10 mouse cellular contexts compared by ENCODE assay signal in genomic region chr16:73530191-73530590, GRCm38 (mm10).
DNase-seq lines count a peak whose midpoint lies in the region; ATAC-seq lines count a peak whose summit lies in the region.
"Had no signal": no experiment of that assay in that cellular context is flagged by ENCODE, and none has a peak within 500 bp of the region (broad histone marks: within the 10 kb centered on the region; RNA-seq: fewer than 3 reads in every experiment).

No protein-coding gene starts in this region.

- H3K4me1 ChIP-seq in limb, embryonic 12.5 days (replicated peaks) = 0 out of 2 replicates have a peak, but pooled peaks cover 5% of the 10 kb centered on the region
- H3K4me1 ChIP-seq in stomach, embryonic 15.5 days = no peaks in the 10 kb centered on the region

- intact Hi-C loops in left cerebral cortex, postnatal 4 days (cut with DNase I) = no loop called here
- intact Hi-C loops in left cerebral cortex, postnatal 25 days (cut with DNase I) = no loop called here

- H3K4me2 ChIP-seq in limb, embryonic 12.5 days = peak overlapping the region; percentile 35
- peak overlapping the region; percentile 38; the same call in 1 of the 2 replicates for H3K4me2 ChIP-seq in stomach, embryonic 15.5 days

- no peaks in the 10 kb centered on the region for H3K9me3 ChIP-seq in limb, embryonic 12.5 days
- no peaks in the 10 kb centered on the region for H3K9me3 ChIP-seq in stomach, embryonic 15.5 days

- no peaks in the 10 kb centered on the region for H3K36me3 ChIP-seq in limb, embryonic 12.5 days
- H3K36me3 ChIP-seq in stomach, embryonic 15.5 days = no peaks in the 10 kb centered on the region

- no peak; the same call in 1 of the 2 replicates for ATAC-seq in limb, embryonic 12.5 days (ENCODE audit: insufficient number of reproducible peaks, insufficient read depth, low FRiP score, low TSS enrichment, low read depth)
- no peak for ATAC-seq in stomach, embryonic 15.5 days (ENCODE audit: insufficient read depth, low FRiP score, low read depth)

- no peak overlapping the region for H3K9ac ChIP-seq in limb, embryonic 12.5 days (replicated peaks)
- no peak overlapping the region for H3K9ac ChIP-seq in stomach, embryonic 15.5 days

- no peaks in the 10 kb centered on the region for H3K27me3 ChIP-seq in limb, embryonic 12.5 days
- no peaks in the 10 kb centered on the region for H3K27me3 ChIP-seq in stomach, embryonic 15.5 days (replicated peaks)

- peak; percentile 1 for DNase-seq in left cerebral cortex, postnatal 4 days
- DNase-seq in left cerebral cortex, postnatal 25 days (ENCODE audit: low spot score in 2 of 2) = no peak
- DNase-seq in forelimb bud, embryonic 11.5 days (ENCODE audit: low read depth, low spot score) = peak; percentile 52
- no peak for DNase-seq in right cerebral cortex, postnatal 36 days (ENCODE audit: low spot score in 2 of 2)
- no peak for DNase-seq in MN1 (ENCODE audit: low spot score)
- DNase-seq in natural killer cell, adult 2 months (ENCODE audit: low spot score in 2 of 2) = no peak
- DNase-seq: cerebellum, adult 11-12 months; heart, postnatal 4 days had no signal

- H3K27ac ChIP-seq in limb, embryonic 12.5 days = peak overlapping the region; percentile 50; the same call in 1 of the 2 replicates
- H3K27ac ChIP-seq in stomach, embryonic 15.5 days = no peak overlapping the region

- no peak overlapping the region for H3K4me3 ChIP-seq in limb, embryonic 12.5 days (replicated peaks)
- H3K4me3 ChIP-seq in stomach, embryonic 15.5 days (replicated peaks) = peak overlapping the region; percentile 15

- WGBS in limb, embryonic 12.5 days = 32% methylated on average over 10 of the region's 10 CpGs
- WGBS in stomach, embryonic 15.5 days = 32% methylated on average over 10 of the region's 10 CpGs

Comparison
In these comparisons a context has a peak if more than half of its experiments do, and no peak if none do; other contexts are left out.
1. DNase-seq: peak in left cerebral cortex, postnatal 4 days (single experiment) and forelimb bud, embryonic 11.5 days (single experiment); none in left cerebral cortex, postnatal 25 days (0 of 2), right cerebral cortex, postnatal 36 days (0 of 2), MN1 (single experiment) and natural killer cell, adult 2 months (0 of 2).